Mouse (Mus musculus) liver, embryonic 11.5 days (tissue): Measurements from ENCODE around the gene Fam193b. TPM values are rescaled to one million over a fixed set of nuclear protein-coding genes. Genes with fewer than 3 reads are reported as not detected.

Experiments used
- ATAC-seq: fragments of 200-750 bp; cut with Nextera tagmentation; replicated peaks from 2 replicates; pipeline ENCODE4 v1.8.0; 2017; ENCODE audit warnings: moderate number of reproducible peaks, mild to moderate bottlenecking, moderate TSS enrichment, moderate library complexity; ENCODE audit not compliant: low FRiP score
- DNase-seq: peaks from one replicate; pipeline ENCODE4 v3.0.0-alpha.2; 2017; ENCODE audit warnings: low spot score
- H3K27ac ChIP-seq: fragments of 300-500 bp; sonication (generic); 2 replicates; pipeline ENCODE4 v1.5.1; 2014; ENCODE audit warnings: mild to moderate bottlenecking, low read depth, low read length, control low read depth
- H3K27me3 ChIP-seq: fragments of 300-500 bp; sonication (generic); replicated peaks from 2 replicates; pipeline ENCODE4 v1.6.1; 2014; ENCODE audit warnings: low read length, mixed read lengths; ENCODE audit not compliant: control insufficient read depth, insufficient read depth
- H3K36me3 ChIP-seq: fragments of 300-500 bp; sonication (generic); 2 replicates; pipeline ENCODE4 v1.6.1; 2014; ENCODE audit warnings: mild to moderate bottlenecking, low read length, moderate library complexity, mixed read lengths; ENCODE audit not compliant: control insufficient read depth, insufficient read depth
- H3K4me1 ChIP-seq: fragments of 300-500 bp; sonication (generic); replicated peaks from 2 replicates; pipeline ENCODE4 v1.6.1; 2014; ENCODE audit warnings: low read length, mixed read lengths; ENCODE audit not compliant: control insufficient read depth, insufficient read depth
- H3K4me2 ChIP-seq: fragments of 300-500 bp; sonication (generic); 2 replicates; pipeline ENCODE4 v1.6.1; 2014; ENCODE audit warnings: mild to moderate bottlenecking, control low read depth, moderate library complexity
- H3K4me3 ChIP-seq: fragments of 300-500 bp; sonication (generic); 2 replicates; pipeline ENCODE4 v1.5.1; 2014; ENCODE audit warnings: low read depth, low read length, control low read depth
- H3K9ac ChIP-seq: fragments of 300-500 bp; sonication (generic); 2 replicates; pipeline ENCODE4 v1.6.1; 2014; ENCODE audit warnings: low read depth, low read length, control low read depth
- H3K9me3 ChIP-seq: fragments of 300-500 bp; sonication (generic); 2 replicates; pipeline ENCODE4 v1.6.1; 2016; ENCODE audit warnings: low read length, inconsistent platforms, mixed read lengths; ENCODE audit not compliant: control insufficient read depth
- WGBS: fragments of 180-500 bp; shearing (Covaris S2); extraction: QIAGEN DNeasy Blood & Tissue Kit; methylation state at CpG from one replicate; pipeline ENCODE4 v1.1.7; 2014; 5-methylcytosine and 5-hydroxymethylcytosine counted together
- polyA plus RNA-seq: library from polyadenylated mRNA; unstranded; fragments of >200 nt; fragmentation: Nextera tagmentation; extraction: Ambion mirVana; gene quantifications from 2 replicates; pipeline ENCODE4 v1.2.1, GENCODE M21; 2014

Fam193b gene
- polyA plus RNA-seq, 1 experiment from 2014 or later: 25.3 TPM

GRCm38 (mm10) chr13:55505810-55506209 is 65.1 kb downstream of the Fam193b start:
- Histone ChIP-seq H3K4me3 (no peak overlapping the region), H3K9ac (no peak overlapping the region), H3K27ac (no peak overlapping the region), H3K27me3 (no peaks in the 10 kb centered on the region), H3K4me2 (no peak overlapping the region), H3K36me3 (peaks cover 28% of the 10 kb centered on the region), H3K9me3 (no peaks in the 10 kb centered on the region), H3K4me1 (peaks cover 11% of the 10 kb centered on the region)
- 91% methylated on average over 9 of the region's 9 CpGs for WGBS
- no peak for DNase-seq
- ATAC-seq: no peak

- Histone ChIP-seq H3K4me3 (no peak overlapping the region), H3K4me1 (no peaks in the 10 kb centered on the region), H3K9ac (no peak overlapping the region), H3K27me3 (no peaks in the 10 kb centered on the region), H3K4me2 (no peak overlapping the region), H3K36me3 (peaks cover 26% of the 10 kb centered on the region), H3K27ac (no peak overlapping the region), H3K9me3 (no peaks in the 10 kb centered on the region)
- 85% methylated on average over 5 of the region's 5 CpGs for WGBS
- DNase-seq (no peak), ATAC-seq (no peak)
These were observed 66.5 kb downstream of the Fam193b start for GRCm38 (mm10) chr13:55504390-55504789.

GRCm38 (mm10) chr13:55502405-55502804 is 68.5 kb downstream of the Fam193b start:
- WGBS: 86% methylated on average over 8 of the region's 8 CpGs

GRCm38 (mm10) chr13:55500575-55500974 is 70.3 kb downstream of the Fam193b start:
- Histone ChIP-seq H3K27ac (no peak overlapping the region), H3K27me3 (0 out of 2 replicates have a peak, but pooled peaks cover 3% of the 10 kb centered on the region), H3K9me3 (no peaks in the 10 kb centered on the region), H3K36me3 (peaks cover 19% of the 10 kb centered on the region), H3K9ac (no peak overlapping the region), H3K4me3 (no peak overlapping the region), H3K4me2 (no peak overlapping the region), H3K4me1 (no peaks in the 10 kb centered on the region)
- WGBS: 71% methylated on average over 10 of the region's 10 CpGs
- DNase-seq: no peak
- ATAC-seq: no peak

More at GRCm38 (mm10) chr13:55502405-55502804, 68.5 kb downstream of the Fam193b start:
- no peaks in the 10 kb centered on the region for H3K27me3 ChIP-seq
- no peak overlapping the region for H3K9ac ChIP-seq
- no peaks in the 10 kb centered on the region for H3K9me3 ChIP-seq
- no peak for DNase-seq
- H3K4me1 ChIP-seq: no peaks in the 10 kb centered on the region
- H3K27ac ChIP-seq: no peak overlapping the region
- ATAC-seq: no peak
- peaks cover 36% of the 10 kb centered on the region for H3K36me3 ChIP-seq
- no peak overlapping the region for H3K4me3 ChIP-seq
- no peak overlapping the region for H3K4me2 ChIP-seq

- Histone ChIP-seq H3K9me3 (no peaks in the 10 kb centered on the region), H3K36me3 (peaks cover 16% of the 10 kb centered on the region), H3K27me3 (0 out of 2 replicates have a peak, but pooled peaks cover 7% of the 10 kb centered on the region), H3K4me2 (no peak overlapping the region), H3K4me1 (0 out of 2 replicates have a peak, but pooled peaks cover 2% of the 10 kb centered on the region), H3K4me3 (no peak overlapping the region), H3K27ac (no peak overlapping the region), H3K9ac (no peak overlapping the region)
- WGBS: 70% methylated on average over 11 of the region's 11 CpGs
- ATAC-seq: no peak
- no peak for DNase-seq
These were observed 72.0 kb downstream of the Fam193b start for GRCm38 (mm10) chr13:55498906-55499305.

- Histone ChIP-seq H3K27ac (no peak overlapping the region), H3K4me2 (no peak overlapping the region), H3K9ac (no peak overlapping the region), H3K36me3 (peaks cover 12% of the 10 kb centered on the region; the same call in 1 of the 2 replicates), H3K27me3 (0 out of 2 replicates have a peak, but pooled peaks cover 10% of the 10 kb centered on the region), H3K9me3 (no peaks in the 10 kb centered on the region), H3K4me3 (no peak overlapping the region), H3K4me1 (0 out of 2 replicates have a peak, but pooled peaks cover 2% of the 10 kb centered on the region)
- WGBS: 86% methylated on average over 6 of the region's 6 CpGs
- DNase-seq (no peak), ATAC-seq (no peak)
These were observed 74.3 kb downstream of the Fam193b start for GRCm38 (mm10) chr13:55496661-55497060.

GRCm38 (mm10) chr13:55495702-55496101 is 75.2 kb downstream of the Fam193b start:
- DNase-seq (no peak), ATAC-seq (no peak)
- Histone ChIP-seq H3K4me2 (no peak overlapping the region), H3K4me3 (no peak overlapping the region), H3K27me3 (peaks cover 14% of the 10 kb centered on the region; the same call in 1 of the 2 replicates), H3K4me1 (0 out of 2 replicates have a peak, but pooled peaks cover 2% of the 10 kb centered on the region), H3K9ac (no peak overlapping the region), H3K27ac (no peak overlapping the region), H3K36me3 (peaks cover 12% of the 10 kb centered on the region; the same call in 1 of the 2 replicates), H3K9me3 (no peaks in the 10 kb centered on the region)
- WGBS: 62% methylated on average over 4 of the region's 4 CpGs

GRCm38 (mm10) chr13:55494883-55495621 is 75.9 kb downstream of the Fam193b start:
- H3K27me3 ChIP-seq: peaks cover 14% of the 10 kb centered on the region; the same call in 1 of the 2 replicates

More at GRCm38 (mm10) chr13:55494883-55495621, 75.9 kb downstream of the Fam193b start:
- Histone ChIP-seq H3K4me1 (0 out of 2 replicates have a peak, but pooled peaks cover 2% of the 10 kb centered on the region), H3K4me2 (no peak overlapping the region), H3K4me3 (no peak overlapping the region), H3K9me3 (no peaks in the 10 kb centered on the region), H3K9ac (no peak overlapping the region), H3K36me3 (peaks cover 12% of the 10 kb centered on the region; the same call in 1 of the 2 replicates), H3K27ac (no peak overlapping the region)
- WGBS: 15% methylated on average over 18 of the region's 18 CpGs
- DNase-seq (no peak), ATAC-seq (no peak)
